Mouse (Mus musculus) monocyte, adult 5-6 weeks (primary cell): ENCODE measurements around the gene Cyp11a1. TPM values are rescaled to one million over a fixed set of nuclear protein-coding genes. Genes with fewer than 3 reads are reported as not detected.

ENCODE experiments used
- ATAC-seq: fragments of 153-309, 156-312 bp; replicated peaks from 2 replicates; pipeline ENCODE4 v1.8.0; 2017; ENCODE audit warnings: mild to moderate bottlenecking; ENCODE audit not compliant: low TSS enrichment, insufficient number of reproducible peaks, severe bottlenecking, poor library complexity, low FRiP score
- total RNA-seq: library from RNA; stranded (forward); fragments of 200-1000, 200-491, 200-594 nt; gene quantifications from 3 replicates; pipeline ENCODE4 v1.2.3, GENCODE M21; 2017

The Cyp11a1 gene
- total RNA-seq, 1 experiment from 2014 or later: 28.4 TPM

- ATAC-seq: no peak
Observed at GRCm38 (mm10) chr9:58029635-58030034, 23.4 kb downstream of the Cyp11a1 start.

GRCm38 (mm10) chr9:58031895-58032294, 25.7 kb downstream of the Cyp11a1 start:
- no peak for ATAC-seq

GRCm38 (mm10) chr9:58035519-58035918, 29.3 kb downstream of the Cyp11a1 start:
- ATAC-seq: no peak

GRCm38 (mm10) chr9:58035951-58036698, 29.9 kb downstream of the Cyp11a1 start:
- ATAC-seq: no peak

GRCm38 (mm10) chr9:58036961-58037360, 30.8 kb downstream of the Cyp11a1 start:
- ATAC-seq: no peak

- ATAC-seq: 0 out of 2 replicates have a peak, but pooled peaks have one; percentile 36
Observed at GRCm38 (mm10) chr9:58038500-58039168, 32.4 kb downstream of the Cyp11a1 start.

GRCm38 (mm10) chr9:58040977-58041376, 34.8 kb downstream of the Cyp11a1 start:
- ATAC-seq: no peak

- no peak for ATAC-seq
Observed at GRCm38 (mm10) chr9:58042391-58042790, 36.2 kb downstream of the Cyp11a1 start.

- ATAC-seq: no peak
Observed at GRCm38 (mm10) chr9:58043496-58044017, 37.3 kb downstream of the Cyp11a1 start.

- no peak for ATAC-seq
Observed at GRCm38 (mm10) chr9:58044828-58045227, 38.6 kb downstream of the Cyp11a1 start.

GRCm38 (mm10) chr9:58045646-58046045, 39.4 kb downstream of the Cyp11a1 start:
- ATAC-seq: no peak

- no peak for ATAC-seq
Observed at GRCm38 (mm10) chr9:58047061-58047460, 40.9 kb downstream of the Cyp11a1 start.

GRCm38 (mm10) chr9:58048621-58049020, 42.4 kb downstream of the Cyp11a1 start:
- no peak for ATAC-seq

GRCm38 (mm10) chr9:58049186-58049585, 43.0 kb downstream of the Cyp11a1 start:
- no peak for ATAC-seq

GRCm38 (mm10) chr9:58049861-58050260, 43.6 kb downstream of the Cyp11a1 start:
- ATAC-seq: no peak

GRCm38 (mm10) chr9:58051937-58052336, 45.7 kb downstream of the Cyp11a1 start:
- ATAC-seq: no peak

- ATAC-seq: no peak
Observed at GRCm38 (mm10) chr9:58053102-58053501, 46.9 kb downstream of the Cyp11a1 start.

GRCm38 (mm10) chr9:58053544-58053943, 47.3 kb downstream of the Cyp11a1 start:
- no peak for ATAC-seq

GRCm38 (mm10) chr9:58054032-58054431, 47.8 kb downstream of the Cyp11a1 start:
- ATAC-seq: no peak

- ATAC-seq: no peak
Observed at GRCm38 (mm10) chr9:58055666-58056065, 49.5 kb downstream of the Cyp11a1 start.
